Mouse (Mus musculus) E14TG2a.4 (cell line): ENCODE data around the gene Upk3a.
A peak's percentile ranks its signal among the peaks of the same experiment; 100 is the strongest.

Experiments used
- H3K27me3 ChIP-seq: 2 replicates; pipeline ENCODE4 v1.6.1; 2014; ENCODE audit warnings: low read length, control low read depth; ENCODE audit not compliant: insufficient read depth
- H3K36me3 ChIP-seq: 2 replicates; pipeline ENCODE4 v1.6.1; 2014; ENCODE audit warnings: low read length, control low read depth; ENCODE audit not compliant: insufficient read depth
- H3K4me1 ChIP-seq: replicated peaks from 2 replicates; pipeline ENCODE4 v1.6.1; 2014; ENCODE audit warnings: low read depth, low read length, control low read depth
- H3K4me3 ChIP-seq: replicated peaks from 2 replicates; pipeline ENCODE4 v1.5.1; 2014; ENCODE audit warnings: mild to moderate bottlenecking, low read length
- H3K9me3 ChIP-seq: 2 replicates; pipeline ENCODE4 v1.6.1; 2014; ENCODE audit warnings: low read length, control low read depth
- CTCF ChIP-seq: conservative IDR thresholded peaks from 2 replicates; pipeline ENCODE4 v1.5.1; 2014; ENCODE audit warnings: low read length
- NANOG ChIP-seq: IDR thresholded peaks from 2 replicates; pipeline ENCODE4 v1.6.1; 2014; ENCODE audit warnings: borderline replicate concordance, low read length, mixed read lengths
- POU5F1 ChIP-seq: IDR thresholded peaks from 2 replicates; pipeline ENCODE4 v1.6.1; 2014; ENCODE audit warnings: low read length, borderline replicate concordance

Upk3a gene

GRCm38 (mm10) chr15:84985516-84986160, 31.3 kb upstream of the Upk3a start:
- H3K27me3 ChIP-seq, result peaks cover 37% of the 10 kb centered on the region
- H3K9me3 ChIP-seq, result no peaks in the 10 kb centered on the region
- peaks cover 40% of the 10 kb centered on the region for H3K4me1 ChIP-seq
- TF ChIP-seq CTCF (no peak), POU5F1 (no peak), NANOG (no peak)
- peaks cover 5% of the 10 kb centered on the region; the same call in 1 of the 2 replicates for H3K36me3 ChIP-seq
- no peak overlapping the region for H3K4me3 ChIP-seq

- Histone ChIP-seq H3K4me3 (peak overlapping the region; percentile 87), H3K36me3 (peaks cover 5% of the 10 kb centered on the region; the same call in 1 of the 2 replicates), H3K9me3 (no peaks in the 10 kb centered on the region), H3K27me3 (peaks cover 37% of the 10 kb centered on the region), H3K4me1 (peaks cover 40% of the 10 kb centered on the region)
- no peak for TF ChIP-seq POU5F1
- TF ChIP-seq CTCF, result no peak
- TF ChIP-seq NANOG, result no peak
Observed at GRCm38 (mm10) chr15:84986171-84987019, 30.5 kb upstream of the Upk3a start.

DNA sequence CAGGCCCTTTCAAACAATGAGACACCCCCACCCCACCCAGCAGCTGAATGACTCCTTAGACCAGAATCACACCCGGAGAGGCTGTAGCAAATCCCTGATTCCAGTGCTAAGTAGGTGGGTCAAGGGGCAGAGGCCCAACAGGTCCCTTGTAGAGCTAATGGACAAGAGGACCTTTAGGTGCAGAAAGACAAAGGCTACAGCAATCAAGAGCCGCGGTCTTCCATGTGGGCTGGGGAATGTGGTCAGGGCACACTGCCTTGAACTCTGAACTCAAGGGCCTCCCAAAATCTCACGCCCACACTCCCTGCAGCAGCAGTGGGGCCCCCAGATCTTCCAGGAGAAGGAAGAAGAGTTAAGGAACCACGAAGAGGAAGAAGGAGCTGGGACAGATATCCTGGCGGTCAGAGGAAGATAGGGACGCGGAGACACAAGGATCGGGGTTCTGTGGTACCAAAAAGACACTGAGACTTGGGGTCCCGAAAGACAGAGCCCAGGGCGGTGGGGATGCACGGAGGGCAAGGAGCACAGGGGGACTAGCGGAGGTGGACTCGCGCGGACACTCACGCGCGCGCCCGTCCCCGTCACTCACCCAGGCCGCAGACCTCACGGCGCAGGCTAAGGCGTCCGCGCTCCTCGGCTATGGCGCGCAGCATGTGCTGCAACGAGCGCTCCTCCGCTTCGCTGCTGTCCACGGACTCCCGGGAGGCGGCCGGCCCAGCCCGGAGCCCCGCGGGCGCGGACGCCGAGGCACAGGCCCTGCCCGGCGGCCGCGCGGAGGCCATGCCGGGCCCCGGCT, 29.7 kb upstream of the Upk3a start:
- TF ChIP-seq CTCF (no peak), POU5F1 (no peak), NANOG (no peak)

GRCm38 (mm10) chr15:84987874-84988825, 28.8 kb upstream of the Upk3a start, which contains the start of gene 5031439G07Rik:
Gene 5031439G07Rik, minus strand, starts transcription at chr15:84988551.
- Histone ChIP-seq H3K27me3 (peaks cover 37% of the 10 kb centered on the region), H3K4me1 (peaks cover 34% of the 10 kb centered on the region), H3K4me3 (peak within 1 kb of the TSS; percentile 87), H3K36me3 (peaks cover 5% of the 10 kb centered on the region; the same call in 1 of the 2 replicates), H3K9me3 (no peaks in the 10 kb centered on the region)
- TF ChIP-seq CTCF (no peak), NANOG (no peak), POU5F1 (no peak)

More for the DNA sequence above, 29.7 kb upstream of the Upk3a start:
- Histone ChIP-seq H3K4me1 (peaks cover 40% of the 10 kb centered on the region), H3K36me3 (peaks cover 5% of the 10 kb centered on the region; the same call in 1 of the 2 replicates), H3K9me3 (no peaks in the 10 kb centered on the region), H3K27me3 (peaks cover 37% of the 10 kb centered on the region), H3K4me3 (peak overlapping the region; percentile 87)

GRCm38 (mm10) chr15:84989098-84989497, 27.8 kb upstream of the Upk3a start:
- no peak overlapping the region for H3K4me3 ChIP-seq
- H3K9me3 ChIP-seq, result no peaks in the 10 kb centered on the region
- TF ChIP-seq POU5F1, result no peak
- no peak for TF ChIP-seq CTCF
- peaks cover 37% of the 10 kb centered on the region for H3K27me3 ChIP-seq
- H3K36me3 ChIP-seq, result peaks cover 5% of the 10 kb centered on the region; the same call in 1 of the 2 replicates
- H3K4me1 ChIP-seq, result peaks cover 31% of the 10 kb centered on the region

GRCm38 (mm10) chr15:84989771-84990170, 27.2 kb upstream of the Upk3a start:
- no peaks in the 10 kb centered on the region for H3K9me3 ChIP-seq
- TF ChIP-seq NANOG, result no peak
- no peak for TF ChIP-seq CTCF
- TF ChIP-seq POU5F1, result no peak
- H3K27me3 ChIP-seq, result peaks cover 42% of the 10 kb centered on the region
- no peak overlapping the region for H3K4me3 ChIP-seq
- peaks cover 5% of the 10 kb centered on the region; the same call in 1 of the 2 replicates for H3K36me3 ChIP-seq
- peaks cover 36% of the 10 kb centered on the region for H3K4me1 ChIP-seq

DNA sequence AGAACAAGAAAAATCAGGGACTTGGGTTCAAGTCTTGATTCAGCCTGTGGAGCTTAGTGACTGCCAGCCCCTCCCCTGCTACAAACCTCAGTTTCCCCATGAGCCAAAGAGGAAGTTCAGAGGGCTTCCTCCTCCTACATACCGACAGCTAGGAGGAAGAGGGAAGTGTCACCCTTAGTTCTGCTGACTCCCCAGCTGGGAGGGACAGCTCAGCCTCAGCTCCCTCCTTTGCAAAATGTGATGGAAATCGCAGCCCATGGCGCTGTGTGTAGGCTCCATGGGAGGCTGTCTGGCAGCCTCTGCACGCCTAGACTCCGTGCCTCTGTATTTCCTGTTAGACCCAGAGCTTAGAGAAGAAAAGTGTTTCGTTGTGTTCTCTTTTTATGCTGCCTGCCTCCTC, 22.4 kb upstream of the Upk3a start:
- Histone ChIP-seq H3K4me1 (peaks cover 31% of the 10 kb centered on the region), H3K36me3 (no peaks in the 10 kb centered on the region), H3K27me3 (peaks cover 13% of the 10 kb centered on the region), H3K4me3 (no peak overlapping the region; the same call in 1 of the 2 replicates), H3K9me3 (no peaks in the 10 kb centered on the region)
- TF ChIP-seq NANOG (no peak), POU5F1 (no peak), CTCF (no peak)
